Mouse (Mus musculus): ENCODE results near the gene Pou2f2. TPM values are rescaled to one million over a fixed set of nuclear protein-coding genes. Genes with fewer than 3 reads are reported as not detected.

Pou2f2 gene
- polyA plus RNA-seq, 1 experiment from 2014 or later, result 2.9 TPM

- Histone ChIP-seq H3K9me3 (ENCODE audit: low read length) (no peaks in the 10 kb centered on the region), H3K4me1 (ENCODE audit: insufficient read depth) (no peaks in the 10 kb centered on the region), H3K4me3 (ENCODE audit: low read depth, low read length) (no peak overlapping the region), H3K27ac (ENCODE audit: low read depth) (no peak overlapping the region), H3K9ac (replicated peaks) (no peak overlapping the region), H3K27me3 (ENCODE audit: insufficient read depth, low read length) (no peaks in the 10 kb centered on the region), H3K4me2 (ENCODE audit: low read depth, low read length) (no peak overlapping the region), H3K36me3 (replicated peaks; ENCODE audit: insufficient read depth, low read length) (no peaks in the 10 kb centered on the region)
- 22% methylated on average over 17 of the region's 17 CpGs for WGBS (ENCODE audit: insufficient replicate concordance)
- ATAC-seq (peak; percentile 51), DNase-seq (peak; percentile 87)
- TF ChIP-seq CTCF (IDR thresholded peaks at IDR 0.05; ENCODE audit: low read depth) (peak; percentile 97), EP300 (IDR thresholded peaks at IDR 0.05; ENCODE audit: low read depth) (no peak)
Observed at GRCm38 (mm10) chr7:25105411-25106160, 73.9 kb downstream of the Pou2f2 start.

DNA sequence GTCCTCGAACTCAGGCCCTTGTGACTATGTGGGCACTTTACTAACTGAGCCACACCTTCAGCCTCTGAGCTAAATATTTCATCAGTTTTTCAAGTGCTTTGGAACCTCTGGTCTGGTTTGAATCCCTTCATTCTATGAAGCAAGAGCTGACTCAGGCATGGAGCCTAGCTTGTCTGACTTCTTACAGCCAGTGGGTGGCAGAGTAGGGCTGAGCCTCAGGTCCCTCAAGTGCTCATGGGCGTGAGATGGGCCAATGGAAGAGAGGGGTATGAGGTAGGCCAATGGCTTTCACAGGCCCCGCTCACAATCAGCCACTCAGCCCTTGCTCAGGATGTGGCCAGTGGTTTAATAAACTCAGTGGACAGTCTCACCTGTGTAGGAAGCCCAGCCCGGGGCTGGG, 79.9 kb downstream of the Pou2f2 start:
- WGBS (ENCODE audit: insufficient replicate concordance), result 64% methylated on average over 4 of the region's 4 CpGs
- ATAC-seq, result no peak

GRCm38 (mm10) chr7:25098169-25098568, 81.4 kb downstream of the Pou2f2 start:
- Histone ChIP-seq H3K4me3 (ENCODE audit: low read depth, low read length) (no peak overlapping the region), H3K4me1 (ENCODE audit: insufficient read depth) (no peaks in the 10 kb centered on the region), H3K9me3 (ENCODE audit: low read length) (no peaks in the 10 kb centered on the region), H3K36me3 (replicated peaks; ENCODE audit: insufficient read depth, low read length) (no peaks in the 10 kb centered on the region), H3K9ac (replicated peaks) (no peak overlapping the region), H3K27ac (ENCODE audit: low read depth) (no peak overlapping the region), H3K4me2 (ENCODE audit: low read depth, low read length) (no peak overlapping the region), H3K27me3 (ENCODE audit: insufficient read depth, low read length) (0 out of 2 replicates have a peak, but pooled peaks cover 3% of the 10 kb centered on the region)
- ATAC-seq (no peak), DNase-seq (no peak)
- WGBS (ENCODE audit: insufficient replicate concordance), result 63% methylated on average over 3 of the region's 3 CpGs
- no peak for TF ChIP-seq CTCF (IDR thresholded peaks at IDR 0.05; ENCODE audit: low read depth)
- TF ChIP-seq EP300 (IDR thresholded peaks at IDR 0.05; ENCODE audit: low read depth), result no peak

More for the DNA sequence above, 79.9 kb downstream of the Pou2f2 start:
- Histone ChIP-seq H3K4me2 (ENCODE audit: low read depth, low read length) (no peak overlapping the region), H3K9me3 (ENCODE audit: low read length) (no peaks in the 10 kb centered on the region), H3K4me3 (ENCODE audit: low read depth, low read length) (no peak overlapping the region), H3K27me3 (ENCODE audit: insufficient read depth, low read length) (0 out of 2 replicates have a peak, but pooled peaks cover 3% of the 10 kb centered on the region), H3K4me1 (ENCODE audit: insufficient read depth) (no peaks in the 10 kb centered on the region), H3K36me3 (replicated peaks; ENCODE audit: insufficient read depth, low read length) (no peaks in the 10 kb centered on the region), H3K27ac (ENCODE audit: low read depth) (no peak overlapping the region), H3K9ac (replicated peaks) (no peak overlapping the region)
- DNase-seq, result no peak
- peak; percentile 30; the same call in 1 of the 2 replicates for TF ChIP-seq CTCF (IDR thresholded peaks at IDR 0.05; ENCODE audit: low read depth)
- no peak for TF ChIP-seq EP300 (IDR thresholded peaks at IDR 0.05; ENCODE audit: low read depth)

- H3K9me3 ChIP-seq (ENCODE audit: low read length), result no peaks in the 10 kb centered on the region
Observed at GRCm38 (mm10) chr7:25089875-25090274, 89.7 kb downstream of the Pou2f2 start.

GRCm38 (mm10) chr7:25088968-25089367, 90.6 kb downstream of the Pou2f2 start:
- DNase-seq, result no peak
- H3K27me3 ChIP-seq (ENCODE audit: insufficient read depth, low read length), result 0 out of 2 replicates have a peak, but pooled peaks cover 4% of the 10 kb centered on the region
- H3K4me1 ChIP-seq (ENCODE audit: insufficient read depth), result peaks cover 21% of the 10 kb centered on the region
- no peak overlapping the region for H3K4me3 ChIP-seq (ENCODE audit: low read depth, low read length)
- ATAC-seq, result no peak; the same call in 1 of the 2 replicates
- no peak overlapping the region for H3K27ac ChIP-seq (ENCODE audit: low read depth)
- 0 out of 2 replicates have a peak overlapping the region, but pooled peaks have one; percentile 18 for H3K4me2 ChIP-seq (ENCODE audit: low read depth, low read length)
- H3K36me3 ChIP-seq (replicated peaks; ENCODE audit: insufficient read depth, low read length), result peaks cover 5% of the 10 kb centered on the region; the same call in 1 of the 2 replicates
- TF ChIP-seq EP300 (IDR thresholded peaks at IDR 0.05; ENCODE audit: low read depth), result no peak
- no peak for TF ChIP-seq CTCF (IDR thresholded peaks at IDR 0.05; ENCODE audit: low read depth)
- 19% methylated on average over 11 of the region's 11 CpGs for WGBS (ENCODE audit: insufficient replicate concordance)
- H3K9ac ChIP-seq (replicated peaks), result no peak overlapping the region
- H3K9me3 ChIP-seq (ENCODE audit: low read length), result no peaks in the 10 kb centered on the region

More at GRCm38 (mm10) chr7:25089875-25090274, 89.7 kb downstream of the Pou2f2 start:
- no peak for DNase-seq
- peaks cover 14% of the 10 kb centered on the region for H3K4me1 ChIP-seq (ENCODE audit: insufficient read depth)
- peak; percentile 44; the same call in 1 of the 2 replicates for ATAC-seq
- TF ChIP-seq CTCF (IDR thresholded peaks at IDR 0.05; ENCODE audit: low read depth) (no peak), EP300 (IDR thresholded peaks at IDR 0.05; ENCODE audit: low read depth) (no peak)
- H3K27me3 ChIP-seq (ENCODE audit: insufficient read depth, low read length), result 0 out of 2 replicates have a peak, but pooled peaks cover 4% of the 10 kb centered on the region
- no peak overlapping the region for H3K4me3 ChIP-seq (ENCODE audit: low read depth, low read length)
- no peaks in the 10 kb centered on the region for H3K36me3 ChIP-seq (replicated peaks; ENCODE audit: insufficient read depth, low read length)
- no peak overlapping the region for H3K27ac ChIP-seq (ENCODE audit: low read depth)
- WGBS (ENCODE audit: insufficient replicate concordance), result 52% methylated on average over 10 of the region's 10 CpGs
- H3K4me2 ChIP-seq (ENCODE audit: low read depth, low read length), result no peak overlapping the region
- H3K9ac ChIP-seq (replicated peaks), result no peak overlapping the region

GRCm38 (mm10) chr7:25088531-25088930, 91.0 kb downstream of the Pou2f2 start:
- 25% methylated on average over 10 of the region's 10 CpGs for WGBS (ENCODE audit: insufficient replicate concordance)

More at GRCm38 (mm10) chr7:25088531-25088930, 91.0 kb downstream of the Pou2f2 start:
- H3K36me3 ChIP-seq (replicated peaks; ENCODE audit: insufficient read depth, low read length), result peaks cover 9% of the 10 kb centered on the region
- H3K4me1 ChIP-seq (ENCODE audit: insufficient read depth), result peaks cover 22% of the 10 kb centered on the region
- H3K4me2 ChIP-seq (ENCODE audit: low read depth, low read length), result no peak overlapping the region
- H3K4me3 ChIP-seq (ENCODE audit: low read depth, low read length), result no peak overlapping the region
- no peak overlapping the region for H3K27ac ChIP-seq (ENCODE audit: low read depth)
- H3K9ac ChIP-seq (replicated peaks), result no peak overlapping the region
- no peak for TF ChIP-seq CTCF (IDR thresholded peaks at IDR 0.05; ENCODE audit: low read depth)
- TF ChIP-seq EP300 (IDR thresholded peaks at IDR 0.05; ENCODE audit: low read depth), result no peak
- DNase-seq (no peak), ATAC-seq (no peak)
- H3K27me3 ChIP-seq (ENCODE audit: insufficient read depth, low read length), result 0 out of 2 replicates have a peak, but pooled peaks cover 4% of the 10 kb centered on the region
- no peaks in the 10 kb centered on the region for H3K9me3 ChIP-seq (ENCODE audit: low read length)
